Mouse (Mus musculus) cerebellum, adult 2 months (tissue): Measurements from ENCODE around the gene Smurf2. TPM values are rescaled to one million over a fixed set of nuclear protein-coding genes. Genes with fewer than 3 reads are reported as not detected.

Source experiments
- DNase-seq, 2 experiments: peaks; one replicate each; pipeline ENCODE4 v3.0.0; 2021
- H3K27ac ChIP-seq: fragments of 200-500 bp; 2 replicates; pipeline ENCODE4 v1.5.1; 2012; ENCODE audit warnings: low read length, control low read depth, inconsistent platforms; ENCODE audit not compliant: insufficient read depth
- H3K27me3 ChIP-seq: fragments of 200-500 bp; 2 replicates; pipeline ENCODE4 v1.6.1; 2012; ENCODE audit warnings: inconsistent platforms, mild to moderate bottlenecking, low read length, moderate library complexity; ENCODE audit not compliant: control insufficient read depth, insufficient read depth
- H3K4me1 ChIP-seq: fragments of 200-500 bp; 2 replicates; pipeline ENCODE4 v1.6.1; 2011; ENCODE audit warnings: low read length; ENCODE audit not compliant: control insufficient read depth, insufficient read depth
- H3K4me3 ChIP-seq: fragments of 200-500 bp; replicated peaks from 2 replicates; pipeline ENCODE3; 2011; ENCODE audit warnings: mild to moderate bottlenecking, low read depth, low read length, control low read depth; ENCODE audit not compliant: insufficient read depth
- CTCF ChIP-seq: fragments of 200-500 bp; IDR thresholded peaks from 2 replicates; pipeline ENCODE4 v1.5.1; 2011; ENCODE audit warnings: low read depth, mild to moderate bottlenecking, control low read depth, low read length, moderate library complexity, borderline replicate concordance; ENCODE audit not compliant: insufficient read depth
- POLR2A ChIP-seq: fragments of 200-500 bp; IDR thresholded peaks from 2 replicates; pipeline ENCODE4 v1.6.1; 2011; ENCODE audit warnings: low read length, control low read depth, borderline replicate concordance; ENCODE audit not compliant: insufficient read depth
- WGBS: fragments of 180-500 bp; shearing (Covaris S2); methylation state at CpG from one replicate; pipeline ENCODE4 v1.1.7; 2018; 5-methylcytosine and 5-hydroxymethylcytosine counted together
- polyA plus RNA-seq: library from polyadenylated mRNA; depleted of rRNA; stranded (reverse); fragments of >200 nt; gene quantifications from 2 replicates; pipeline ENCODE4 v1.2.3, GENCODE M21; 2012

The Smurf2 gene
- polyA plus RNA-seq, 1 experiment = 16.3 TPM

- WGBS = 67% methylated on average over 12 of the region's 12 CpGs
- H3K27ac ChIP-seq = no peak overlapping the region
- TF ChIP-seq POLR2A = no peak
- no peak for TF ChIP-seq CTCF
- no peaks in the 10 kb centered on the region for H3K4me1 ChIP-seq
- H3K4me3 ChIP-seq = no peak overlapping the region
- DNase-seq = no peak
- H3K27me3 ChIP-seq = no peaks in the 10 kb centered on the region
Observed at GRCm38 (mm10) chr11:106957271-106957980, 36.9 kb upstream of the Smurf2 start.

- WGBS = 71% methylated on average over 8 of the region's 8 CpGs
- TF ChIP-seq CTCF = no peak
- TF ChIP-seq POLR2A = no peak
- H3K27ac ChIP-seq = no peak overlapping the region
- H3K4me3 ChIP-seq = no peak overlapping the region
- no peaks in the 10 kb centered on the region for H3K27me3 ChIP-seq
- no peaks in the 10 kb centered on the region for H3K4me1 ChIP-seq
- DNase-seq = no peak
Observed at GRCm38 (mm10) chr11:106954566-106954965, 34.1 kb upstream of the Smurf2 start.

- WGBS = 77% methylated on average over 9 of the region's 9 CpGs
- TF ChIP-seq POLR2A (no peak), CTCF (no peak)
- no peak for DNase-seq
Observed at GRCm38 (mm10) chr11:106954116-106954515, 33.6 kb upstream of the Smurf2 start.

GRCm38 (mm10) chr11:106937306-106937705 lies 16.8 kb upstream of the Smurf2 start:
- Histone ChIP-seq H3K27ac (no peak overlapping the region), H3K4me3 (no peak overlapping the region), H3K27me3 (no peaks in the 10 kb centered on the region), H3K4me1 (no peaks in the 10 kb centered on the region)
- TF ChIP-seq CTCF (no peak), POLR2A (no peak)
- no peak for DNase-seq
- WGBS = 94% methylated on average over 5 of the region's 5 CpGs

More at GRCm38 (mm10) chr11:106954116-106954515, 33.6 kb upstream of the Smurf2 start:
- Histone ChIP-seq H3K27me3 (no peaks in the 10 kb centered on the region), H3K27ac (no peak overlapping the region), H3K4me3 (no peak overlapping the region), H3K4me1 (no peaks in the 10 kb centered on the region)

- Histone ChIP-seq H3K27ac (no peak overlapping the region), H3K27me3 (no peaks in the 10 kb centered on the region)
- WGBS = 73% methylated on average over 9 of the region's 9 CpGs
Observed at GRCm38 (mm10) chr11:106930366-106930765, 9.9 kb upstream of the Smurf2 start.

GRCm38 (mm10) chr11:106928935-106929334 lies 8.4 kb upstream of the Smurf2 start:
- TF ChIP-seq CTCF (no peak), POLR2A (no peak)
- H3K4me3 ChIP-seq = no peak overlapping the region
- WGBS = 58% methylated on average over 2 of the region's 2 CpGs
- no peaks in the 10 kb centered on the region for H3K4me1 ChIP-seq
- no peak for DNase-seq
- no peak overlapping the region for H3K27ac ChIP-seq
- H3K27me3 ChIP-seq = no peaks in the 10 kb centered on the region

More at GRCm38 (mm10) chr11:106930366-106930765, 9.9 kb upstream of the Smurf2 start:
- H3K4me1 ChIP-seq = no peaks in the 10 kb centered on the region
- DNase-seq = no peak
- no peak overlapping the region for H3K4me3 ChIP-seq
- TF ChIP-seq CTCF (no peak), POLR2A (no peak)

- TF ChIP-seq CTCF (no peak), POLR2A (no peak)
- H3K4me1 ChIP-seq = no peaks in the 10 kb centered on the region
- WGBS = 96% methylated on average over 5 of the region's 5 CpGs
- H3K27ac ChIP-seq = no peak overlapping the region
- DNase-seq = no peak
- H3K27me3 ChIP-seq = no peaks in the 10 kb centered on the region
- no peak overlapping the region for H3K4me3 ChIP-seq
Observed at GRCm38 (mm10) chr11:106927950-106928349, 7.4 kb upstream of the Smurf2 start.

- no peaks in the 10 kb centered on the region for H3K27me3 ChIP-seq
- WGBS = 94% methylated on average over 5 of the region's 5 CpGs
- TF ChIP-seq CTCF (no peak), POLR2A (no peak)
Observed at GRCm38 (mm10) chr11:106927226-106927625, 6.7 kb upstream of the Smurf2 start.

More at GRCm38 (mm10) chr11:106927226-106927625, 6.7 kb upstream of the Smurf2 start:
- Histone ChIP-seq H3K4me1 (no peaks in the 10 kb centered on the region), H3K27ac (no peak overlapping the region), H3K4me3 (no peak overlapping the region)
- no peak for DNase-seq
